Mouse (Mus musculus): ENCODE data around the gene Cpb2. TPM values are rescaled to one million over a fixed set of nuclear protein-coding genes. Genes with fewer than 3 reads are reported as not detected.

The Cpb2 gene
- polyA plus RNA-seq, 1 experiment: not detected

DNA sequence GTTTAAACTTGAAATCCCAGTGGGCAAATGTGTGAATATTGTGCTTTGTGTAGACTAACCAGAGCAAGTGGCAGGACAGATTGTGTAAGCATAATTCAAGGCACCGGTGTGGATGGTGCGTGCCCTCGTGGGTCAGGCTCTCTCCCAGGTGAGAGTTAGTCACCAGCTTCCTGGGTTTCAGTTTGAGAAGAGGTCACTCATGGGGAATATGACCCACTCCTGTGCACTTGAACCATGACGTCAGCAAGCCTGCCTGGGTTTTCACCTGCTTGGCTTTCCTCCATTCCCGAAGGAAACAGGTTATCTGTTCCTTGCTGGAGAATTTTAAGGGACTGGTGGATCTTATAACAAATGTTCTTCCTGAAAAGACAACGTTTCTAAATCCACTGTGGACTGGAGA, 19.7 kb upstream of the Cpb2 start:
- H3K36me3 ChIP-seq (ENCODE audit: control insufficient read depth, insufficient read depth, low read length): peaks cover 76% of the 10 kb centered on the region
- 91% methylated on average over 6 of the region's 6 CpGs for WGBS
- TF ChIP-seq CTCF (IDR thresholded peaks at IDR 0.05; ENCODE audit: borderline replicate concordance, control insufficient read depth, extremely low read depth, insufficient read depth, low read length, poor library complexity) (no peak), POLR2A (IDR thresholded peaks at IDR 0.05; ENCODE audit: control insufficient read depth, extremely low read depth, insufficient read depth, low read length, poor library complexity) (no peak)
- no peak overlapping the region for H3K27ac ChIP-seq (ENCODE audit: control insufficient read depth, insufficient read depth, low read length)
- no peaks in the 10 kb centered on the region for H3K4me1 ChIP-seq (replicated peaks; ENCODE audit: control insufficient read depth, insufficient read depth, low read length)
- H3K27me3 ChIP-seq (ENCODE audit: control insufficient read depth, insufficient read depth, low read length): no peaks in the 10 kb centered on the region
- no peak for DNase-seq
- H3K4me3 ChIP-seq (ENCODE audit: control insufficient read depth, insufficient read depth, low read length): no peak overlapping the region

DNA sequence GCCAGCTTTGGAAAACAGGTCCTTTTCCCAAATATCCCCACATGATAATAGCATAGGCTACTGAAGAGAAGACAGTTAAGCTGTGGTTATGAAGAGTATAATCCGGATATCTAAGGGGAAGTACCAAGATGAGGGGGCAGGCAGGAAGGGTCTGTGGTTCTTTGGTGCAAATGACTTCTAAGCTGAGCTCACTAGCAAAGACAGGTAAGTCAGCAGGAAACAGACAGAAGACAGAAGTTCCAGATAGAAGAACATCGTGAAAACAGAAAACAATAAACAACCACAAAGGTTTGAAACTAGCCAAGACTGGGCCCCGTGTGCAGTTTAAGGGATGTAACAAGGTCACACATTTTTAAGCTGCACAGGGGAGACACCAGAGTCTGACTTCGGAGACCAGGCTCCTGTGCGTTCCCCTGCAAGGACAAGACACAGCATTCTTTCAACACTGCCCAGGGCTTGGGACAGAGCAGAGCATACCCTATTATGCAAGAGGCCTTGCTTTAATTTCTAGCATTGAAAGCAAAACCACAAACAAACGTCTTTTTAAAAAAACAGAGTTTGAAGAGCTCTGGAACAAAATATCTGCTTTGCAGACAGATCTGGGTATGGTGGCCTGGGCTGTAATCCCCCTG, 14.5 kb upstream of the Cpb2 start:
- DNase-seq: no peak
- TF ChIP-seq CTCF (IDR thresholded peaks at IDR 0.05; ENCODE audit: borderline replicate concordance, control insufficient read depth, extremely low read depth, insufficient read depth, low read length, poor library complexity): no peak
- no peak for TF ChIP-seq POLR2A (IDR thresholded peaks at IDR 0.05; ENCODE audit: control insufficient read depth, extremely low read depth, insufficient read depth, low read length, poor library complexity)
- H3K4me1 ChIP-seq (replicated peaks; ENCODE audit: control insufficient read depth, insufficient read depth, low read length): no peaks in the 10 kb centered on the region
- peaks cover 51% of the 10 kb centered on the region for H3K36me3 ChIP-seq (ENCODE audit: control insufficient read depth, insufficient read depth, low read length)
- WGBS: 23% methylated on average over 6 of the region's 6 CpGs
- H3K4me3 ChIP-seq (ENCODE audit: control insufficient read depth, insufficient read depth, low read length): no peak overlapping the region
- no peaks in the 10 kb centered on the region for H3K27me3 ChIP-seq (ENCODE audit: control insufficient read depth, insufficient read depth, low read length)
- H3K27ac ChIP-seq (ENCODE audit: control insufficient read depth, insufficient read depth, low read length): no peak overlapping the region

DNA sequence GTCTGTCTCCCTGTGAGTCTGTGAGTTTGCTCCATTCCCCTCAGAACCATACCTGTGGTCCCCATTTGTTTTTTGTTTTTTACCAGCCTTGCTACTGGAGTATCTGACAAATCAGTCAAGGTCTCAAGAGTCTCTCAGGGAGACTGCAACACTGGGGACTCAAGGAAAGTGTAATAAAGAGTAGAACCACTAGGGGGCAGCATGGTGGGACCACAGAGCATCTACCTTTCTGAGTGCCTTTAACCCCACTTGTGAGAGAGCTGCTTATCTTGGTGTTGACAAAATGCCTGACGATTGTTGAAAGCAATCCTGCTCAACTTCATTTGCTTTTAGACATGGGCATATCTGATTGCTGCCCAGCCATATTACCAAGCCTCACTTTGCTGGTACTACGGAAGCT, 12.3 kb upstream of the Cpb2 start:
- TF ChIP-seq POLR2A (IDR thresholded peaks at IDR 0.05; ENCODE audit: control insufficient read depth, extremely low read depth, insufficient read depth, low read length, poor library complexity): no peak
- H3K4me1 ChIP-seq (replicated peaks; ENCODE audit: control insufficient read depth, insufficient read depth, low read length): no peaks in the 10 kb centered on the region
- no peaks in the 10 kb centered on the region for H3K27me3 ChIP-seq (ENCODE audit: control insufficient read depth, insufficient read depth, low read length)
- peak; percentile 47 for DNase-seq
- H3K4me3 ChIP-seq (ENCODE audit: control insufficient read depth, insufficient read depth, low read length): no peak overlapping the region
- WGBS: 88% methylated on average over 2 of the region's 2 CpGs
- H3K27ac ChIP-seq (ENCODE audit: control insufficient read depth, insufficient read depth, low read length): no peak overlapping the region
- H3K36me3 ChIP-seq (ENCODE audit: control insufficient read depth, insufficient read depth, low read length): peaks cover 36% of the 10 kb centered on the region

DNA sequence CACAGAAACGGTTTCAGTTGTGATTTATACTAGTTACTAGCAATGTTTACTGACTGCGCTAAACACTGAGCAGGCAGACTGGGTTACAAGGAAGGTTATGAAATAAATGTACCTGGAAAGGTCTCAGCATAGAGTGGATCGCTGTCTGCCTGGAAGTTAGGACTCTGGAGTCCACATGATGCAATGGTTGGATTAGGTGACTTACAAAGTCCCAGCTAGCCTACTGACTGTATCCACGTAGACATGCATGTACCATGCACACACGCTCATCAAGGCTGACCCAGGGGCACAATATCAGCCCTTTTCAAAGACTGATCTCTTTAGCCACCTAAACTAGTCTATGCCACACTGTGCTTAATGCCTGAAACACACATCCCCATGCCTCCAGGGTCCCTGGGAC, 9.0 kb upstream of the Cpb2 start:
- no peaks in the 10 kb centered on the region for H3K27me3 ChIP-seq (ENCODE audit: control insufficient read depth, insufficient read depth, low read length)

DNA sequence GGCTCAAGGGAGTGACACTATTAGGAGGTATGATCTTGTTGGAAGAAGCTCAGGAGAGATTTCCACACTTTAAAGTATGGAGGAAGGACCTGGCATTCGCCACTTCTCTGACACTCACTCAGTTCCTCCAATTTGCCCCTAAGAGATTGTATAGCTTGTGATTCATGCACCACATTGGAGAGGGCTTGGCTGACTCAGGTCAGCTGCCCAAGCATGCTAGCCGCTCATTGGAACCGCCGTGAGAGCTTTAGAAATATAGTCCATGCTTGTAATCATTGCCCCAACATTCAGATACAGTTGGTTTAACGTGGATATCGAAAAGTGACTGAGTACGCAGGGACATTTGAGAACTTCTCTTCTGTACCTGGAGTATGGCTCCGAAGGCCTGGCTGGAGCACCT, 6.5 kb upstream of the Cpb2 start:
- 95% methylated on average over 8 of the region's 8 CpGs for WGBS

More for the DNA sequence above, 9.0 kb upstream of the Cpb2 start:
- H3K4me3 ChIP-seq (ENCODE audit: control insufficient read depth, insufficient read depth, low read length): no peak overlapping the region
- 97% methylated on average over 5 of the region's 5 CpGs for WGBS
- peaks cover 8% of the 10 kb centered on the region; the same call in 1 of the 2 replicates for H3K36me3 ChIP-seq (ENCODE audit: control insufficient read depth, insufficient read depth, low read length)
- DNase-seq: no peak
- no peak for TF ChIP-seq CTCF (IDR thresholded peaks at IDR 0.05; ENCODE audit: borderline replicate concordance, control insufficient read depth, extremely low read depth, insufficient read depth, low read length, poor library complexity)
- H3K4me1 ChIP-seq (replicated peaks; ENCODE audit: control insufficient read depth, insufficient read depth, low read length): no peaks in the 10 kb centered on the region
- no peak overlapping the region for H3K27ac ChIP-seq (ENCODE audit: control insufficient read depth, insufficient read depth, low read length)

DNA sequence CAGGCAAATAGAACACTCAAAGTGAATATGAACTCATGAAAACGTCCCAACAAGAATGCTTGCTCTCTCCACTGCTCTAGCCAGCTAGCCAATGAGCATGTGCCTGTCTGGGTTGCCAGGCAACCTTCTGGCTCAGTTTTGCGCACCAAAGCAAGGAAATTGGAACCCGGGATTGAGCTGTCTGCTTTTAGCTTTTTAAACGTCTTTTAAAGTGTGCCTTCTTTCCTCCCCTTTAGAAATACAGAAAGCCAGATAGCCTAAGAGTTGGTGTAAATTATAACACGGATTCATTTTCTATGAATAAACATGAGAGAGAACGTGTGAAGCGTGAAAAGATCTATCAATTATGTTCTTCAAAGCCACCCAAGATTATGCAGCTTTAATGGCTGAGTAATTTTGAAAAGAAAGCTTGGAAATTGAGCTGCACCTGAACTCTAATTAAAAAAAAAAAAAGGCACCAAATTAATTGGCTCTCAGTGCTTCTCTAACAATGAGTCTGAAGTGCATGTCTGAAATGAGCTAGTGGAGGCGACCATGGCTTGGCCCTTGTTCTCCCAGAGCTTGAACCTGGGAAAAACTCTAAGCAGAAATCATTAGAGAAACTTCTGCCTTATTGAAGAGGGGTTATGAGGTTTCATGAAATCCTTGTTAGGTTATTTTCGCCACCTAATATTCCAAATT, 6.0 kb upstream of the Cpb2 start:
- TF ChIP-seq CTCF (IDR thresholded peaks at IDR 0.05; ENCODE audit: borderline replicate concordance, control insufficient read depth, extremely low read depth, insufficient read depth, low read length, poor library complexity): no peak
- TF ChIP-seq POLR2A (IDR thresholded peaks at IDR 0.05; ENCODE audit: control insufficient read depth, extremely low read depth, insufficient read depth, low read length, poor library complexity): no peak
- H3K27ac ChIP-seq (ENCODE audit: control insufficient read depth, insufficient read depth, low read length): no peak overlapping the region
- no peaks in the 10 kb centered on the region for H3K36me3 ChIP-seq (ENCODE audit: control insufficient read depth, insufficient read depth, low read length)
- H3K4me1 ChIP-seq (replicated peaks; ENCODE audit: control insufficient read depth, insufficient read depth, low read length): no peaks in the 10 kb centered on the region
- H3K27me3 ChIP-seq (ENCODE audit: control insufficient read depth, insufficient read depth, low read length): no peaks in the 10 kb centered on the region
- no peak overlapping the region for H3K4me3 ChIP-seq (ENCODE audit: control insufficient read depth, insufficient read depth, low read length)
- WGBS: 88% methylated on average over 9 of the region's 9 CpGs
- no peak for DNase-seq

More for the DNA sequence above, 6.5 kb upstream of the Cpb2 start:
- Histone ChIP-seq H3K4me3 (ENCODE audit: control insufficient read depth, insufficient read depth, low read length) (no peak overlapping the region), H3K27ac (ENCODE audit: control insufficient read depth, insufficient read depth, low read length) (no peak overlapping the region), H3K4me1 (replicated peaks; ENCODE audit: control insufficient read depth, insufficient read depth, low read length) (no peaks in the 10 kb centered on the region), H3K27me3 (ENCODE audit: control insufficient read depth, insufficient read depth, low read length) (no peaks in the 10 kb centered on the region), H3K36me3 (ENCODE audit: control insufficient read depth, insufficient read depth, low read length) (no peaks in the 10 kb centered on the region)
- TF ChIP-seq CTCF (IDR thresholded peaks at IDR 0.05; ENCODE audit: borderline replicate concordance, control insufficient read depth, extremely low read depth, insufficient read depth, low read length, poor library complexity) (no peak), POLR2A (IDR thresholded peaks at IDR 0.05; ENCODE audit: control insufficient read depth, extremely low read depth, insufficient read depth, low read length, poor library complexity) (no peak)
- no peak for DNase-seq

DNA sequence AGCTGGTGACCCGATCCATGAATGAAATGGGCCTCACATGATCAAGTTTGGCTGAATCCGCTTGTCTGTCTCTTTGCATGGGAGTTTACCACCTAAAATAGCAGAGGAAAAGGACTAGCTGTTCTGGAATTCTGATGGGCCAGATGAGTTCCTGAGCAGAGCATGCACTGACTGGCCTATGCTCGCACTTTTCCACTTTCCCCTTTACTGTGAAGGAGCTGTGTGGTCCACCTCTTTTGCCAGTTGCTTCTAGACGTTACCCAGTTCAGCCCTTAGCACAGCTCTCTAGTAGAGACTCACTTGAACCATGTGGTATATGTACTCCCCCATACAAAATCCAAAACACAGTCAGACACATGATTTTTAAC, 5.5 kb upstream of the Cpb2 start:
- no peaks in the 10 kb centered on the region for H3K4me1 ChIP-seq (replicated peaks; ENCODE audit: control insufficient read depth, insufficient read depth, low read length)

More for the DNA sequence above, 5.5 kb upstream of the Cpb2 start:
- no peaks in the 10 kb centered on the region for H3K36me3 ChIP-seq (ENCODE audit: control insufficient read depth, insufficient read depth, low read length)
- TF ChIP-seq POLR2A (IDR thresholded peaks at IDR 0.05; ENCODE audit: control insufficient read depth, extremely low read depth, insufficient read depth, low read length, poor library complexity): no peak
- TF ChIP-seq CTCF (IDR thresholded peaks at IDR 0.05; ENCODE audit: borderline replicate concordance, control insufficient read depth, extremely low read depth, insufficient read depth, low read length, poor library complexity): no peak
- H3K27ac ChIP-seq (ENCODE audit: control insufficient read depth, insufficient read depth, low read length): no peak overlapping the region
- no peak for DNase-seq
- WGBS: 96% methylated on average over 4 of the region's 4 CpGs
- H3K27me3 ChIP-seq (ENCODE audit: control insufficient read depth, insufficient read depth, low read length): no peaks in the 10 kb centered on the region
- H3K4me3 ChIP-seq (ENCODE audit: control insufficient read depth, insufficient read depth, low read length): no peak overlapping the region

Data from thymus, adult 2 months (tissue).